Mouse (Mus musculus) layer of hippocampus, adult 9-10 months (tissue): ENCODE measurements at regions not wholly inside any gene's neighbourhood (a gene's known extent, or its start where the extent isn't known, plus 50 kb on each side); places are given as distances from the start of the nearest gene placed in this dataset.

Experiments used
- DNase-seq: peaks from one replicate; pipeline ENCODE4 v3.0.0; 2022; ENCODE audit warnings: low spot score

DNA sequence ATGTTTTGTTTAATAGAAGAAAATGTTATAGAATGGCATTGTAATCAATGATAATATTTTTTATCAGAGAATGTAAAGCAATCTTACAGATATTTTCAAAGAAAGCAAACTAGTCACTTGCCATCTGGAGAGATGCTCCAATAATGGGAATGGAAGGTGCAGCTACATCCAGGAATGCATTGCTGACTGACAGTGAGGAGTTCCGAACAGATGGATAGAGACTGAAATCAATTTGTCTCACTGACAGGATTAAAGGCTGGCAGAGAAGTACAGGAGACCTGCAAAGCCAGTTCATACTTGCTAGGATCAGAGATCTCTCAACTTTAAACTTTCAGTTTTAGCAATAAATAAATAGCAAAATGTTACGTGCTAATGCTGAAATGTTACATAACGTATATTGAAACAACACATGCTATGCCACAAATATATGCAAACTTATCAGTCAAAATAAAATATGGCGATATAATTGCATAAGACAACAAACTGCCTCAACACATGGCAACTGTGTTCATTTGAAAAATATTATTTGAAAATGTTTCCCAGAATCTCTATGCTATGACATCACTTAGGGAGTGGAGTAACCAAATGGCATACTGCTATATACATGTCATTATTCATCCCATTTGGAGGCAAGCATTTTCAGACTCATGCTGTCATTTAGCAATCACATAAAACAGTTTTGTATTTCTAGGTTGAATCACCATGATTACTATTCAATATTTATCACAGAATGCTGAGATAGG is 78.1 kb downstream of the Pom121l12 start:
- no peak for DNase-seq

DNA sequence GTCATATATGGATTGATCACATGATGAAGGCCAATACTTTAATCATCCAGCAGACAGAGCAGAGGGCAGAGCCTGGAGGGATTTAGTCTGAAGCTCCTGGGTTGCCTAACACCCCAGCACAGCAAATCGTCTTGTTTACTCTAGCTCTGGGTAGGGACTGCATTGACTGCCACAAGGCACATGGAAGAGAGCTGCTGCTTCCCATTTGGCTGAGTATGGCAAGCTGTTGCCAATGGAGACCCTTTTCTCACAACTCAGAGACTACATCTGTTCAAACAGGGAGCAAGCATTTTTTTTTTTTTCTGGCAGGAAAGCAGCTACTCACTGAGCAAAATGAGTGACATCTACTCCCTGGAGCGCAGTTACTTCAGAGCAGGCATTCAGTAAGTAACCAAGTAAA is 101.6 kb downstream of the Pom121l12 start:
- peak; percentile 8 for DNase-seq
